Mouse (Mus musculus) natural killer cell, adult 2 months (primary cell): ENCODE data around the gene Dnah1.

Source experiments
- DNase-seq, 2 experiments: peaks; one replicate each; pipeline ENCODE4 v3.0.0; 2022; ENCODE audit warnings: low spot score in 2 of 2

The Dnah1 gene

GRCm38 (mm10) chr14:31317754-31318153, 5.9 kb downstream of the Dnah1 start:
- no peak for DNase-seq

- DNase-seq: no peak
Measured at GRCm38 (mm10) chr14:31316613-31317012, 7.1 kb downstream of the Dnah1 start.

GRCm38 (mm10) chr14:31313192-31313591, 10.5 kb downstream of the Dnah1 start:
- DNase-seq: no peak

GRCm38 (mm10) chr14:31285728-31286127, 38.0 kb downstream of the Dnah1 start:
- no peak for DNase-seq

GRCm38 (mm10) chr14:31272164-31272563, 51.5 kb downstream of the Dnah1 start:
- DNase-seq: peak; percentile 55 to 79

GRCm38 (mm10) chr14:31271121-31271520, 52.6 kb downstream of the Dnah1 start:
- no peak for DNase-seq

- DNase-seq: no peak
Measured at GRCm38 (mm10) chr14:31269456-31270100, 54.1 kb downstream of the Dnah1 start.

GRCm38 (mm10) chr14:31268301-31269001, 55.2 kb downstream of the Dnah1 start:
- no peak for DNase-seq

GRCm38 (mm10) chr14:31267649-31268048, 56.0 kb downstream of the Dnah1 start:
- no peak for DNase-seq

- DNase-seq: no peak
Measured at GRCm38 (mm10) chr14:31260932-31261331, 62.8 kb downstream of the Dnah1 start.

GRCm38 (mm10) chr14:31260374-31260773, 63.3 kb downstream of the Dnah1 start:
- DNase-seq: no peak

GRCm38 (mm10) chr14:31258476-31259050, 65.1 kb downstream of the Dnah1 start:
- DNase-seq: no peak

- no peak for DNase-seq
Measured at GRCm38 (mm10) chr14:31252091-31252490, 71.6 kb downstream of the Dnah1 start.

GRCm38 (mm10) chr14:31251626-31252025, 72.1 kb downstream of the Dnah1 start:
- no peak for DNase-seq

- DNase-seq: peak; percentile 92 to 96
Measured at GRCm38 (mm10) chr14:31251084-31251604, 72.6 kb downstream of the Dnah1 start, which contains the start of the genes Phf7 and Bap1. Gene Phf7, minus strand, starts transcription at chr14:31251317. Gene Bap1, plus strand, starts transcription at chr14:31251450.

GRCm38 (mm10) chr14:31250222-31251083, 73.2 kb downstream of the Dnah1 start:
- no peak for DNase-seq

GRCm38 (mm10) chr14:31248396-31248795, 75.3 kb downstream of the Dnah1 start:
- DNase-seq: no peak

GRCm38 (mm10) chr14:31245946-31246345, 77.8 kb downstream of the Dnah1 start:
- no peak for DNase-seq

- no peak for DNase-seq
Measured at GRCm38 (mm10) chr14:31244777-31245176, 78.9 kb downstream of the Dnah1 start.

GRCm38 (mm10) chr14:31240528-31240927, 83.2 kb downstream of the Dnah1 start:
- no peak for DNase-seq

- no peak for DNase-seq
Measured at GRCm38 (mm10) chr14:31237101-31237882, 86.4 kb downstream of the Dnah1 start.
